Mouse (Mus musculus) brown adipose tissue, adult 24 weeks (tissue): ENCODE measurements around the gene Myo1g. TPM values are rescaled to one million over a fixed set of nuclear protein-coding genes. Genes with fewer than 3 reads are reported as not detected.
A peak's percentile ranks its signal among the peaks of the same experiment; 100 is the strongest.
"Not testable (repeated sequence)": the region's sequence is repeated elsewhere in the genome, so short reads cannot be mapped to it uniquely, and the experiment has no call there.

Experiments used
- H3K27ac ChIP-seq: fragments of 200-500 bp; replicated peaks from 2 replicates; pipeline ENCODE4 v1.5.1; 2012; ENCODE audit warnings: low read depth, mild to moderate bottlenecking, low read length
- H3K4me1 ChIP-seq: fragments of 200-500 bp; 2 replicates; pipeline ENCODE4 v1.6.1; 2012; ENCODE audit warnings: low read length, mixed read lengths; ENCODE audit not compliant: control insufficient read depth, insufficient read depth, insufficient read length
- H3K4me3 ChIP-seq: fragments of 200-500 bp; 2 replicates; pipeline ENCODE4 v1.5.1; 2012; ENCODE audit warnings: low read depth, mild to moderate bottlenecking, low read length, moderate library complexity; ENCODE audit not compliant: insufficient read depth
- polyA plus RNA-seq: library from polyadenylated mRNA; stranded (reverse); fragments of >200 nt; gene quantifications from 2 replicates; pipeline ENCODE4 v1.2.4, GENCODE M21; 2012; ENCODE audit not compliant: missing spikeins, insufficient read depth, insufficient read length

Myo1g gene
- polyA plus RNA-seq, 1 experiment = 0.71 TPM

DNA sequence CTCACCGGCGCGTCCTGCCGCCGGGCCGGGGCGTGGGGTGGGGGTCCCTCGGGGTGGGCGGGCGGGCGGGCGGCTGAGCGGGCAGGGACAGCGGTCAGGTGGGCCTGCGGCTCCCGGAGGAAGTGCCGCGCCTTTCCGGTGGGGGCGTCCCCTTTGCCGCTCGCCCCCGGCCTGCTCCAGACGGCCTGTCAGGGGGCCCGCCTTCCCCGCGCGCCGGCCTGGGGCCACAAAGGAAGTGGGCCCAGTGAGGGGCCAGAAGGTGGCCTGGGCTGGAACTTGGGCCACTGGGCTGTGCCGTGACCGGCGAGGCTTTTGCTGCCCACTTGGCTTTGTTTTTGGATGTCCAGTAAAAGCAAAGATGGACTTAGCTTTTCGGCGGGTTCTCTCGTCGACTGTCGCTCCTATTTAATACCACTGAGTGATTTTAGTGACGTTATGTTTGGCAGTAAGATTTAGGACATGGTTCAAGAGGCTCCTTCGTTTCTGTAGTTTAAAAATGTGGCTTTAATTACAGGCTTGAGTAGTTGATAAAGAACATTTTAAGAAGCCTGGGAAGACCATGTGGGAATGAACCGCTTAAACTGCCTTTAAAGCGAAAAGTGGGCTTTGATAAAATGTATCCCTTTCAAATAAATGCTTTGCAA is 26.4 kb upstream of the Myo1g start:
- Histone ChIP-seq H3K4me3 (peak overlapping the region; percentile 67), H3K27ac (peak overlapping the region; percentile 90), H3K4me1 (peaks cover 4% of the 10 kb centered on the region; the same call in 1 of the 2 replicates)

DNA sequence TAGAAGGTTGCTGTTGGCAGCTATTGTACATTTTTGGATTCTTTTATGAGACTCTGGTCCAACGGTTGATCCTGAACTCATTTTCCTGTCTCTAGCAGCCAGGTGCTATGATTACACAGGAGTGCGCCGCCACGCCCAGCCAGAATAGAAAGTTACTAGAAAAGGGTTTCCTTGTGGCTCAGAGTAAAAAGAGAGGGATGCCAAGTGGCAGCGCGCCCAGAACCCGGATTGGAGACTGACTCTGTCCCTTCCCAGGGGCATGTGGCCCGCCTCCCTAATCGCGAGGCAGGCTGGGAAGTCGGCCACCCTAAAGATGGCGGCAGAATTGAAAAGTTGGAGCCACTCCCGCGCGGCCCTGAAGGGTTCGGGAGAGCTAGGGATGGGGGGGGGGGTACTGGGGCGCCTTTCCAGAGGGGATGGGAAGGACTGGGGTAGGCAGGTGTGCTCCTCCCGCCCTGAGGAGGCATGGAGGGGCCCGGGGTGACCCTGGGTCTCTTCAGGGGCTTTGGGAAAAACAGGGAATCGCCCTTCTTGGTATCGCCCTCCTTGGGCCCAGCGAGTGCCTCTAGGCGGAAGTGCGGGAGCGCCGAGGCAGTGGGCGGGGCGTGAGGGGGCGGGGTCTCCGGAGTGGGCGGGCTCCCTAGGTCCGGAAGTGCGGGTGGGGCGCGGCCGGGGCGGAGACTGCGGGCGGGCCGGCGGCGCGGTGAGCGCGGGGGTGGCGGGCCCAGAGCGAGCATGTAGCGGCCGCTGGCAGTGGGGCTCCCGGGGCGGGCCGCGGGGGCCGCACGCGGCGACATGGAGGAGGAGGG is 25.6 kb upstream of the Myo1g start, which contains the start of gene Ccm2:
Gene Ccm2, plus strand, starts transcription at position 683 of the 809 bp plus-strand sequence.
- peaks cover 4% of the 10 kb centered on the region; the same call in 1 of the 2 replicates for H3K4me1 ChIP-seq
- H3K27ac ChIP-seq = peak within 1 kb of the TSS; percentile 90
- peak within 1 kb of the TSS; percentile 67 for H3K4me3 ChIP-seq

DNA sequence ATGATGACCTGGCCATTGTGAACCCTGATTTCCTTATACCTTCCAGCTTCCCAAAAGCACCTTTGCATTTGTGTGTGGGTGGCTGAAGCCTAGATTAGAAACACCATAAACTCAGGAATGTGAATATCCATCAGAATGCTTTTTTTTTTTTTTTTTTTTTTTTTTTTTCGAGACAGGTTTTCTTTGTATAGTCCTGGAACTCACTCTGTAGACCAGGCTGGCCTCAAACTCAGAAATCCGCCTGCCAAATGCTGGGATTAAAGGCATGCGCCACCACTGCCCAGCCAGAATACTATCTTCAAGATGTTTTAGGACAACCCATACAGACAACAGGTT is 25.1 kb upstream of the Myo1g start:
- Histone ChIP-seq H3K4me1 (peaks cover 4% of the 10 kb centered on the region; the same call in 1 of the 2 replicates), H3K27ac (peak overlapping the region; percentile 79), H3K4me3 (peak overlapping the region; percentile 52)

DNA sequence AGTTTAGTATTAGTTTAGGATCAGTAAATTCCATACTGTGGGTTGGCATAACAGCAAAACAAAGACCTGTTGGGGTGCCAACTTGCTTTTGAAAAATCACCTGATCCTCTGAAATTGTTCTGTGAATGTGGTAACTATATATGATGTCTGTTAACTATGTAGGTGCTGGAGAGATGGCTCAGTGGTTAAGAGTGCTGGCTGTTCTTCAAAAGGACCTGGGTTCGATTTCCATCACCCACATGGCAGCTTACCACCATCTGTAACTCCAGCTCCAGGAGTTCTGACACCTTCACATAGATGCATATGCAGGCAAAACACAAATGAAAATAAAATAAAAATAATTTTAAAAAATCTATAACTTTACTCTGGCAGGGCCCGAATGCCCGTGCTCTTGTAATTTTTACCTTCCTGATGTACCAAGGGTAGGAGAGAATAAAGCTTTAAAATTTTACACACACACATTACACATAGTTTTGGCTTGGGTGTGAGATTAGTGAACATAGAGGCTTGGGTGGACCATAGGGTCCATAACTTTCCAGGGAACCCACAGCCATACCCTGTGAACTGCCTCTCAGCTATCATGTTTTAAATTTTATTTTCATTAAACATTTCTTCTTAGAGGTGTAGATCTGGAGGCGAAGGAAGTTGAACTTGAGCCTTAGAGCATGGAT is 24.6 kb upstream of the Myo1g start:
- Histone ChIP-seq H3K4me3 (no peak overlapping the region), H3K27ac (no peak overlapping the region)

DNA sequence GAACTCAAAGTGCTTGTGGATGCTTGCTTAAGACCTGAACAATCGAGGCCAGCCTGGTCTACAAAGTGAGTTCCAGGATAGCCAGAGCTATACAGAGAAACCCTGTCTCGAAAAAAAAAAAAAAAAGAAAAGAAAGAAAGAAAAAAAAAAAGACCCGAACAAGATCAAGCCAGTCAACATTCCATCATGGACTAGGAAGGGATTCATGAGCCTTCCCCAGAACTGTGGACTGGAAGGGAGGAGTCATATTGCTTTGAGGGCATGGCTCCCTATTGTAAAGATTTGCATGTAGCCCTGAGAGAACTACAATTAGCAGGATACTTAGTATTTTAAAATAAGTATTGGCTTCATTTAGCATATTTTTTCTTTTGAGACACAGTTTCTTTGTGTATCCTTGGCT is 23.9 kb upstream of the Myo1g start:
- Histone ChIP-seq H3K27ac (no peak overlapping the region), H3K4me3 (no peak overlapping the region), H3K4me1 (peaks cover 4% of the 10 kb centered on the region; the same call in 1 of the 2 replicates)

More for the DNA sequence above, 24.6 kb upstream of the Myo1g start:
- peaks cover 4% of the 10 kb centered on the region; the same call in 1 of the 2 replicates for H3K4me1 ChIP-seq

DNA sequence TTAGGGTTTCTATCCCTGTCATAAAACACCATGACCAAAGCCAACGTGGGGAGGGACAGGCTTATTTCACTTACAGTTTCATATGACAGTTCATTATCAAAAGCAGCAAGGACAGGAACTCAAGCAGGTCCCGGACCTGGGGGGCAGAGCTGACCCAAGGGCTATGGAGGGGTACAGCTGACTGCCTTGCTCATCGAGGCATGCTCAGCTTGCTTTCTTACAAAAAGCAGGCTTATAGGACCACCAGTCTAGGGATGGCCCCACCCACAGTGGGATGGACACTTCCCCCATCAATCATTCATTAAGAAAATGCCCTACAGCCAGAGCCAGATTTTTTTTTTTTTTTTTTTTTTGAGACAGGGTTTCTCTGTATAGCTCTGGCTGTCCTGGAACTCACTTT is 10.0 kb upstream of the Myo1g start:
- Histone ChIP-seq H3K4me3 (no peak overlapping the region), H3K4me1 (no peaks in the 10 kb centered on the region; the same call in 1 of the 2 replicates), H3K27ac (no peak overlapping the region)

DNA sequence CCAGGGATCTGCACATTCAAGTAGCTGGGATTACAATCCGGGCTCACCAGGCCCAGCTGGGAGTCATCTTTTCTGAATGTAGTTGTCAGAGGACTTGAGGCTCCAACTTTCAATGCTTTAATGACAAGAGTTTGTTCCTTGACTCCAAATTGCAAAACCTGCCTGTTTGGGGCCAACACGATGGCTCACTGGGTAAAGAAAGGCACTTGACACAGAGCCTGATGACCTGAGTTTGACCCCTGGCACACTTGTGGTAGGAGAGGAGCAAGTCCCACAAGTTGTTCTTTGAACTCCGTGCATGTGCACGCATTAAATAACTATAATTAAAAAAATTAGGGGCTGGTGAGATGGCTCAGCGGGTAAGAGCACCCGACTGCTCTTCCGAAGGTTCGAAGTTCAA is 9.2 kb upstream of the Myo1g start:
- Histone ChIP-seq H3K4me3 (no peak overlapping the region), H3K27ac (0 out of 2 replicates have a peak overlapping the region, but pooled peaks have one; percentile 50), H3K4me1 (no peaks in the 10 kb centered on the region; the same call in 1 of the 2 replicates)

DNA sequence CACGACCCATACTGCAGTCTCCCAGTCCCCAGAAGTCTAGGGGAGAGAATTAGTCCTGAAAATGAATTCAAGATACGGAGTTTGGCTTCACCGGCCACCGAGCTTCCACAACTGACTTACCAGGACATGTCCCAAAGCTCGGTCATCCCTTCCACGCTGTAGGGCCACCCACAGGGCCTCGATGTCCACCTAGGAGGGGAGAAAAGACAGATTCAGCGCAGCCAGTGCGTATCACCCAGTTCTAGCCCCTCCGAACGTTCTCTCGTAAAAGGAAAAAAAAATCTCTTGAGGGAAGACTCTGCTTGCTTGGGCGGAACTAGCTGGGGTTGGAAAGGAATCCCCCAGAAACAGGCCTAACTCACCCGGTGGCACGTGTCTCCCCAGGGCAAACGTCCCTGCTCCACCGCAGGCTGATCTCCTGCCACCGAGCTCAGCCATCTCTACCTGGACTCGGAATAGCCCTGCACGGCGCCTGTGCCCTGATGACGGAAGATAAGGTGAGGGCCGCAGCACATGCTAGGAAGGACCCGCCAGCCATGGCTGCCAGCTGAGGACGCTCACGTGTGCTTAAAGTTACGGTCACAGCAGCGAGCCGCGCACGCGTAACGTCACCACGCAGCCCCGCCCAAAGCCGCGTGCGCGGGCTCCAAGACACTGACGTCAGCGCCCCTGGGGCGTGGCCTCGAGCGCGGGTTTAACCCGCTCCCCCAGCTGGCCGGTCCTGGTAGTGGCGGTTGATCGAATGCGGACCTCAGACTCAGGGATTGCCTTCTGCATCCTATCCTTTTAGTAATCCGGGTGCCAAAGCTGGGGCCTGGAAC is 7.6 kb upstream of the Myo1g start:
- Histone ChIP-seq H3K4me1 (no peaks in the 10 kb centered on the region; the same call in 1 of the 2 replicates), H3K27ac (peak overlapping the region; percentile 81), H3K4me3 (peak overlapping the region; percentile 73)

DNA sequence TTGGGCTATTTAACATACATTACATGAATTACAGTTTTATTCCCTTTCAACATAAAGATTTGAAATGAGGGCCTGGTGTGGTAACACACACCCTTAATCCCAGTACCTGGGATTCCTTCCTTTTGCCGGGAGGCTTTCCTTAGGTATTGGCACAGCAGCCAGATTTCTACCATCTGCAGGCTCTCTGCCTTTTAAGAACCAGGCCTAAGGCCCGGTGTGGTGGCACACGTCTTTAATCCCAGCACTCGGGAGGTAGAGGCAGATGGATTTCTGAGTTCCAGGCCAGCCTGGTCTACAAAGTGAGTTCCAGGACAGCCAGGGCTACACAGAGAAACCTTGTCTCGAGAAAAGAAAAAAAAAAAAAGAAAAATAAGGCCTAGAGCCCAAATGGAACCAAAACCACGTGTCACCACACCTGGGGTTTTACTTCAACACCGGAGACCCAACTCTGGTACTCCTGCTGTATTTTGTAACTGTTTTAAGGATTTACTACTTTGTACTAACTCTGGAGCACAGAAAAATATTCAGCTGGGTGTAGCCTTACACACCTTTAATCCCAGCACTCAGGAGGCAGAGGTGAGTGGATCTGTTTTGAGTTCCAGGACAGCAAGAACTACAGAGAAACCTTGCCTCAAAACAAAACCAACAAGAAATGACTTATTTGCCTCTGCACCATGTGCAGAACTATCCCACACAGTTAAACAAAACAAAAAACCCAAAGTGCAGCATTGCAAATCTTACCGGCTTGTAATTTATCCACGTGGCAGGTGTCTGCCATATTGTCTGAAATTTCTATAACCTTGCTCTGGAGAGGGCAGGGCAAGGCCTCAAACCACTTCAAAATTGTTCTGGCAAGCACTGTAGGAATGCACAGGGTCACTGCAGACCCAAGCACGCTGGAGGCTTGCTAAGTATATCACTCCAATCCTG is 6.8 kb upstream of the Myo1g start:
- Histone ChIP-seq H3K4me3 (peak overlapping the region; percentile 73), H3K4me1 (no peaks in the 10 kb centered on the region; the same call in 1 of the 2 replicates), H3K27ac (peak overlapping the region; percentile 81)

DNA sequence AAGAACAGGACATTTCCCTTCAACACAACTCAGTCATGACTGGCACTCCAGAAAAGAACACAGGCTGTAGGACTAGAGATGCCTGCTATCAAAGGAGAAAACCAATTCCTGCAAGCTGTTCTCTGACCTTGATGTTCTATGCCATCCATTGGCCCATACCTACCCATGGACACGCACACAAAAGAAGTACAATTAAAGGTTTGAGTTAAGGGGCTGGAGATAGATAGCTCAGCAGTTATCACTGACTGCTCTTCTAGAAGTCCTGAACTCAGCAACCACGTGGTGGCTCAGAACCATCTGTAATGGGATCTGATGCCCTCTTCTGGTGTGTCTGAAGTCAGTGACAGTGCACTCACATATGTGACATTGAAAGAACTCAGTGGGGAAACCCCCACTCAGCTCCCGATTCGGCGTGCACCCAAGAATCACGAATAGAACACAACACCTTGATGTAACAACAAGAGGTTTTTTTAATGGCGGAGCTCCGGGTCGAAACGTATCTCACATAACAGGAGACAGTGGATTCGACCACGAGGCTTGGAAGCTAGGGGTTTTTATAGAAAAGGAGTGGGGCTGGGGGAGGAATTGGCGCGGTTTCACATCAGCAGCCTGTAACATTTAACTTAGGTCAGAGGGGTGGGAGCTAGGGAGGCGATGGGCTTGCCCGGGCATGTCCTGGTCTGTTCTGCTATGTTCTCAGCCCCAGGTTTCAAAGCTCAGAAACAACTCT is 5.9 kb upstream of the Myo1g start:
- H3K4me3 ChIP-seq, H3K27ac ChIP-seq, H3K4me1 ChIP-seq: not testable (repeated sequence)

DNA sequence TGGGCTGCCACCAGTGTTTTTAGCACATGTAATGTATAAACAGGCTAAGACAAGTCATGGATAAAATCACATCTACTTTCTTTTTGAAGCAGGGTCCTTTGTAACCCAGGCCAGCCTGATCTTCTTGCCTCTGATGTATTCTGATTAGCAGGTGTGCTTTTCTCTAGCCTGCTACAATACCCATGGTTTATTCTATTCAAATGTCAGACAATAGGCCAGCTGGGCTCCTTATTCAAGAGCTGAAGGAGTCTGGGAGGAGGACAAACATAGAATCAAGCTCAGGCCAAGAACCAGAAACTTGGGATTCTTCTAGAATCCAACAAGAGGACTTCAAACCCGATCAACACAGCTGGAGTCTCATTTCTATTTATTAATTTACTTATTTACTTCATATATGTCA is 4.5 kb upstream of the Myo1g start:
- Histone ChIP-seq H3K4me3 (no peak overlapping the region), H3K4me1 (no peaks in the 10 kb centered on the region; the same call in 1 of the 2 replicates)

DNA sequence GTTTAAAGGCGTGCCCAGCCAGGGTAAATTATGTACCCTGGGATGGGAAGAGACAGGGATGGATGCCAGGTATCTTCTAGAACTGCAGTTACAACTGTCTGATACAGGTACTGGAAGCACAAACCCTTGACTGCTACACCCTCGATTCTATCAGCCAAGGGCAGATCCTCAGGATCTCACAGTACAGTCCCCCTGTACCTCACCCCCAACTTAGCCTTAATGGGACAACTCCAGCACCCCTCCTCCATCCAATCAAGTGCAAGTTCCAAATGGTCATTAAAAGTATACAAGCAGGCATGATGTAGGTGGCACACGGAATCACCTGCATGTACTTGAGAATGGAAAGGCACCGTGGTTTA is 4.1 kb upstream of the Myo1g start:
- H3K4me3 ChIP-seq = no peak overlapping the region
- no peak overlapping the region for H3K27ac ChIP-seq
- no peaks in the 10 kb centered on the region; the same call in 1 of the 2 replicates for H3K4me1 ChIP-seq

More for the DNA sequence above, 4.5 kb upstream of the Myo1g start:
- no peak overlapping the region for H3K27ac ChIP-seq

DNA sequence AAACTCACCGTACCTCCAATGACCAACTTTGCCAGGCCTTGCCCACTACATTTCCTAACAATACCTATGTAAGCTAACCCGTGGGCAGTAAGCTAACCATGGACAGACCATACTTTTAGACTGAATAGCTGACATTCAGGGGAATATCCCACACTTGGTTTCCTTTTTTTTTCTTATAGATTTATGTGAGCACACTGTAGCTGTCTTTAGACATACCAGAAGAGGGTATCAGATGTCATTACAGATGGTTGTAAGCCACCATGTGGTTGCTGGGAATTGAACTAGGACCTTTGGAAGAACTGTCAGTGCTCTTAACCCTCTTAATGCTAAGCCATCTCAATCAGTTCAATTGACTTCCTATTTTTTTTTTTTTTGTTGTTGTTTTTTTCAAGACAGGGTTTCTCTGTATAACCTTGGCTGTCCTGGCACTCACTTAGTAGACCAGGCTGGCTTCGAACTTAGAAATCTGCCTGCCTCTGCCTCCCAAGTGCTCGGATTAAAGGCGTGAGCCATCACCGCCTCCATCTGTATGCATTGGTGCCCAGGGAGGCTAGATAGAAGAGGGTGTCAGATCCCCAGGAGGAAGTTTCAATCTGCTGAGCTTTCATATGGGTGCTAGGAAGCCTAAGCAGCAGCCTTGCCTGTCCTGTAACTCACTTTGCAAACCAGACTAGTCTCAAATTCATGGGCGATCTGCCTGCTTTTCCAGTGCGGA is 3.6 kb upstream of the Myo1g start:
- Histone ChIP-seq H3K4me1 (no peaks in the 10 kb centered on the region; the same call in 1 of the 2 replicates), H3K27ac (no peak overlapping the region), H3K4me3 (no peak overlapping the region)
